Mouse (Mus musculus) hindbrain, embryonic 16.5 days (tissue): Measurements from ENCODE around the gene Zfp773. TPM values are rescaled to one million over a fixed set of nuclear protein-coding genes. Genes with fewer than 3 reads are reported as not detected.
"Not testable (repeated sequence)": the region's sequence is repeated elsewhere in the genome, so short reads cannot be mapped to it uniquely, and the experiment has no call there.

Source experiments
- ATAC-seq: fragments of 200-750 bp; cut with Nextera tagmentation; 2 replicates; pipeline ENCODE4 v1.8.0; 2017; ENCODE audit warnings: moderate TSS enrichment, moderate library complexity
- H3K27ac ChIP-seq: fragments of 300-500 bp; sonication (generic); 2 replicates; pipeline ENCODE4 v1.5.1; 2014; ENCODE audit warnings: low read depth, mild to moderate bottlenecking, control low read depth, low read length, moderate library complexity
- H3K27me3 ChIP-seq: fragments of 300-500 bp; sonication (generic); replicated peaks from 2 replicates; pipeline ENCODE4 v1.6.1; 2014; ENCODE audit warnings: low read length; ENCODE audit not compliant: control insufficient read depth, insufficient read depth
- H3K36me3 ChIP-seq: fragments of 300-500 bp; sonication (generic); 2 replicates; pipeline ENCODE4 v1.6.1; 2014; ENCODE audit warnings: mild to moderate bottlenecking, low read length, moderate library complexity, mixed read lengths; ENCODE audit not compliant: control insufficient read depth, insufficient read depth
- H3K4me1 ChIP-seq: fragments of 300-500 bp; sonication (generic); 2 replicates; pipeline ENCODE4 v1.6.1; 2014; ENCODE audit warnings: low read depth, low read length; ENCODE audit not compliant: control insufficient read depth, insufficient read depth
- H3K4me2 ChIP-seq: fragments of 300-500 bp; sonication (generic); 2 replicates; pipeline ENCODE4 v1.6.1; 2014; ENCODE audit warnings: mild to moderate bottlenecking, low read length, control low read depth, moderate library complexity
- H3K4me3 ChIP-seq: fragments of 300-500 bp; sonication (generic); 2 replicates; pipeline ENCODE4 v1.5.1; 2014; ENCODE audit warnings: mild to moderate bottlenecking, low read length, control low read depth, moderate library complexity
- H3K9ac ChIP-seq: fragments of 300-500 bp; sonication (generic); 2 replicates; pipeline ENCODE4 v1.6.1; 2014; ENCODE audit warnings: low read depth, mild to moderate bottlenecking, control low read depth, low read length, moderate library complexity
- H3K9me3 ChIP-seq: fragments of 300-500 bp; sonication (generic); 2 replicates; pipeline ENCODE4 v1.6.1; 2014; ENCODE audit warnings: mild to moderate bottlenecking, low read length, moderate library complexity; ENCODE audit not compliant: control insufficient read depth
- WGBS: fragments of 180-500 bp; shearing (Covaris S2); extraction: QIAGEN DNeasy Blood & Tissue Kit; methylation state at CpG from one replicate; pipeline ENCODE4 v1.1.7; 2014; 5-methylcytosine and 5-hydroxymethylcytosine counted together
- polyA plus RNA-seq: library from polyadenylated mRNA; unstranded; fragments of >200 nt; fragmentation: Nextera tagmentation; extraction: Ambion mirVana; gene quantifications from 2 replicates; pipeline ENCODE4 v1.2.1, GENCODE M21; 2015

Gene Zfp773
- polyA plus RNA-seq: 10.3 and 12.8 TPM in 2 replicates

GRCm38 (mm10) chr7:7136379-7136866 is at the start of gene Zfp773:
Gene Zfp773, minus strand, starts transcription at chr7:7136755.
- ATAC-seq: peak; percentile 98
- H3K36me3 ChIP-seq: peaks cover 19% of the 10 kb centered on the region
- 1% methylated on average over 16 of the region's 16 CpGs for WGBS

DNA sequence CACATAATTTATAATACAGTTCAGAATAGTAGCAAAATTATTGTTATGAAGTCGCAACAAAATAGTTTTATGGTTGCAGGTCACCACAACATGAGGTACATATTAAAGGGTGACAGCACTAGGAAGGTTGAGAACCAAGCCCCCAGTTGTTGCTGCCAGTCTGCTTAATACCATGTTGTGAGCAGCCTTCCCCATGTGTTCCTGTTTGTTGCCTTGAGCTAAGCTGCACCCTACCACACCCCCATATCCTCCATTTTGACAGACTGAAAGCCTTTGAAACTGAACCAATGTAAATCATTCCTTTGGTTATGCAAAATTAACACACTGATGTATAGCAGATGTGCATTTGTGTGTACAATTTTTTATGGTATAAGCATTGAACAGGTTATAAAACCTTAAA is 49.3 kb upstream of the Zfp773 start:
- Histone ChIP-seq H3K9ac (no peak overlapping the region), H3K4me2 (no peak overlapping the region), H3K4me3 (no peak overlapping the region), H3K27ac (no peak overlapping the region), H3K27me3 (no peaks in the 10 kb centered on the region), H3K36me3 (peaks cover 22% of the 10 kb centered on the region), H3K4me1 (no peaks in the 10 kb centered on the region), H3K9me3 (no peaks in the 10 kb centered on the region)
- 96% methylated on average over 1 of the region's 1 CpGs for WGBS
- no peak for ATAC-seq

More at GRCm38 (mm10) chr7:7136379-7136866, at the start of gene Zfp773:
- H3K9me3 ChIP-seq: no peaks in the 10 kb centered on the region; the same call in 1 of the 2 replicates
- no peaks in the 10 kb centered on the region for H3K27me3 ChIP-seq
- peak within 1 kb of the TSS; percentile 60 for H3K4me3 ChIP-seq
- H3K4me1 ChIP-seq: peaks cover 7% of the 10 kb centered on the region
- H3K27ac ChIP-seq: peak within 1 kb of the TSS; percentile 82
- peak within 1 kb of the TSS; percentile 77 for H3K9ac ChIP-seq
- peak within 1 kb of the TSS; percentile 73 for H3K4me2 ChIP-seq

GRCm38 (mm10) chr7:7171227-7172147 is 34.9 kb upstream of the Zfp773 start, which contains the start of gene Zfp418:
Gene Zfp418, plus strand, starts transcription at chr7:7171330.
- H3K27me3 ChIP-seq: no peaks in the 10 kb centered on the region
- peak within 1 kb of the TSS; percentile 83 for H3K27ac ChIP-seq
- peaks cover 4% of the 10 kb centered on the region for H3K4me1 ChIP-seq
- ATAC-seq: peak; percentile 99
- H3K36me3 ChIP-seq: peaks cover 7% of the 10 kb centered on the region; the same call in 1 of the 2 replicates
- peak within 1 kb of the TSS; percentile 58 for H3K4me2 ChIP-seq
- H3K9ac ChIP-seq: peak within 1 kb of the TSS; percentile 81
- H3K4me3 ChIP-seq: peak within 1 kb of the TSS; percentile 67
- H3K9me3 ChIP-seq: no peaks in the 10 kb centered on the region
- WGBS: under 1% methylated on average over 26 of the region's 26 CpGs

DNA sequence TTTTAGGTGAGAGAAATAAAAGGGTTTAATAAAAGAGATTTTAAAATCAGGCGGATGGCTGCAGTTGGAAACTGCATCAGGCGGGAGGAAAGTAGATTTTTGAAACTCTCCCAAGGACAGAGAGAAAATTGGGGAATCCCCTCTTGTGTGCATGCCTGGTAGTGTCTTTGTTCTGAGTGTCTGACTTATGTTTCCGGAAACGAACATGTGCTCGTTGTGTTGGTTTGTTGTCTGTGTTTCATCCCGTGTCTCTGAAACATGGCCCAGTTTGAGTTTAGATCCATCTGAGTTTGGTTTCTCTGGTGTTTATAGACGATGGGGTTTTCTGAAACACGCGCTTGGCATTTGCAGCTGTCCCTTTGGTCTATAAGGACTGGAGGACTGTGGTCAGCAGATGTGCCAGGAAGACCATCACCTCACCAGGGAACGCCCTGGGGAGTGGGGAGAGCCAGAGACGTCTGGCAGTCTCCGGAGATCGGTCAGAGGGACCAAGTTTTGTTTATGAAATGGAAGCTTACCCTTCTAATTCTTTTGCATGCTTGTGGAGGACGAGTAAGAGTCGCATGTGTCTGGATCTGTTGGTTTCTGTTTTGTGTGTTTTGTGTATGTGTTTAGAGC is 9.5 kb upstream of the Zfp773 start:
- H3K27me3 ChIP-seq: no peaks in the 10 kb centered on the region
- ATAC-seq: no peak
- 93% methylated on average over 15 of the region's 15 CpGs for WGBS
- H3K36me3 ChIP-seq: no peaks in the 10 kb centered on the region
- no peaks in the 10 kb centered on the region for H3K9me3 ChIP-seq
- H3K4me2 ChIP-seq: no peak overlapping the region
- no peak overlapping the region for H3K9ac ChIP-seq
- H3K27ac ChIP-seq: no peak overlapping the region
- no peaks in the 10 kb centered on the region for H3K4me1 ChIP-seq
- H3K4me3 ChIP-seq: no peak overlapping the region

- ATAC-seq: no peak
- no peaks in the 10 kb centered on the region for H3K36me3 ChIP-seq
- H3K27ac ChIP-seq: no peak overlapping the region
- no peak overlapping the region for H3K4me2 ChIP-seq
- no peak overlapping the region for H3K4me3 ChIP-seq
- no peaks in the 10 kb centered on the region for H3K27me3 ChIP-seq
- WGBS: 91% methylated on average over 1 of the region's 1 CpGs
- no peak overlapping the region for H3K9ac ChIP-seq
- H3K4me1 ChIP-seq: no peaks in the 10 kb centered on the region
- H3K9me3 ChIP-seq: no peaks in the 10 kb centered on the region
Observed at GRCm38 (mm10) chr7:7144215-7144614, 7.7 kb upstream of the Zfp773 start.

GRCm38 (mm10) chr7:7132751-7133150 is 3.8 kb downstream of the Zfp773 start:
- H3K4me3 ChIP-seq: no peak overlapping the region
- H3K4me1 ChIP-seq: peaks cover 7% of the 10 kb centered on the region
- no peak overlapping the region for H3K9ac ChIP-seq
- no peak overlapping the region for H3K27ac ChIP-seq
- peaks cover 27% of the 10 kb centered on the region for H3K36me3 ChIP-seq
- no peak for ATAC-seq
- peaks cover 4% of the 10 kb centered on the region; the same call in 1 of the 2 replicates for H3K9me3 ChIP-seq
- no peak overlapping the region for H3K4me2 ChIP-seq
- WGBS: 77% methylated on average over 8 of the region's 8 CpGs
- no peaks in the 10 kb centered on the region for H3K27me3 ChIP-seq

GRCm38 (mm10) chr7:7130491-7131124 is 5.9 kb downstream of the Zfp773 start:
- not testable (repeated sequence) for H3K27ac ChIP-seq, H3K27me3 ChIP-seq
- H3K36me3 ChIP-seq: peaks cover 27% of the 10 kb centered on the region

DNA sequence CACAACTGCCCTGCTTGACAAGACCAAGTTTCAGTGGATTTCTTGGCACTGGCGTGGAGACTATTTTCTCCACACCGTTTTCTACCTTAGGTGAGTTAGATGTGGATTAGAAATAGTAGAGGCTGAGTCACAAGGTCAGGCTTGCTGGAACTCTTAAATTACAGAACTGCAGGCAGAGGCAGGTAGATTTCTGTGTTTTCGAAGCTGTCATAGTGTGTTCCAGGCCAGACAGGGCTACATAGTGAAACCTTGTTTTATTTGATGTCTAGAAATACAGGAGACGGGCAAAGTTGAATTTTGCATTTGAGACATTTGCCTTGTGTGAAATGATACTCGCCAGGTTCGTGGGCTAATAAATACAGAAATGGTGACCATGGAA is 15.0 kb downstream of the Zfp773 start:
- H3K9ac ChIP-seq: 0 out of 2 replicates have a peak overlapping the region, but pooled peaks have one; percentile 32
- H3K36me3 ChIP-seq: peaks cover 11% of the 10 kb centered on the region
- ATAC-seq: no peak; the same call in 1 of the 2 replicates
- WGBS: 56% methylated on average over 6 of the region's 6 CpGs
- H3K4me1 ChIP-seq: peaks cover 10% of the 10 kb centered on the region
- H3K27ac ChIP-seq: no peak overlapping the region
- H3K9me3 ChIP-seq: no peaks in the 10 kb centered on the region
- H3K4me2 ChIP-seq: peak overlapping the region; percentile 61
- H3K4me3 ChIP-seq: peak overlapping the region; percentile 67
- H3K27me3 ChIP-seq: no peaks in the 10 kb centered on the region

More at GRCm38 (mm10) chr7:7130491-7131124, 5.9 kb downstream of the Zfp773 start:
- not testable (repeated sequence) for H3K9me3 ChIP-seq, H3K4me1 ChIP-seq, H3K9ac ChIP-seq, H3K4me2 ChIP-seq, ATAC-seq, H3K4me3 ChIP-seq
- 96% methylated on average over 14 of the region's 15 CpGs for WGBS
